Mouse (Mus musculus): Measurements from ENCODE around the gene Tipin. TPM values are rescaled to one million over a fixed set of nuclear protein-coding genes. Genes with fewer than 3 reads are reported as not detected.

The Tipin gene
- polyA plus RNA-seq, 1 experiment from 2014 or later = 143 TPM

Other genes with a start within 250 kb of the Tipin start
- gene Lctl, start 164.4 kb upstream of the Tipin start, polyA plus RNA-seq (2016; fragmentation: Nextera tagmentation; extraction: Ambion mirVana) = not detected in 2 replicates
- 19.6 and 21.8 TPM in 2 replicates for gene Zwilch, start 108.5 kb upstream of the Tipin start, polyA plus RNA-seq (2016; fragmentation: Nextera tagmentation; extraction: Ambion mirVana)
- 811 and 819 TPM in 2 replicates for gene Rpl4, start 108.2 kb upstream of the Tipin start, polyA plus RNA-seq (2016; fragmentation: Nextera tagmentation; extraction: Ambion mirVana)
- gene Snapc5, start 102.3 kb upstream of the Tipin start, polyA plus RNA-seq (2016; fragmentation: Nextera tagmentation; extraction: Ambion mirVana) = 32.2 and 36.2 TPM in 2 replicates
- 3.6 and 4.0 TPM in 2 replicates for gene Uchl4, start 46.4 kb upstream of the Tipin start, polyA plus RNA-seq (2016; fragmentation: Nextera tagmentation; extraction: Ambion mirVana)
- gene Map2k1, start 27.9 kb upstream of the Tipin start, polyA plus RNA-seq (2016; fragmentation: Nextera tagmentation; extraction: Ambion mirVana) = 74.4 and 75.0 TPM in 2 replicates
- 20.3 and 21.9 TPM in 2 replicates for gene Dis3l, start 59.7 kb downstream of the Tipin start, polyA plus RNA-seq (2016; fragmentation: Nextera tagmentation; extraction: Ambion mirVana)
- 7.6 and 8.0 TPM in 2 replicates for gene Megf11, start 104.0 kb downstream of the Tipin start, polyA plus RNA-seq (2016; fragmentation: Nextera tagmentation; extraction: Ambion mirVana)

Data from hindbrain, embryonic 12.5 days (tissue).